Mouse (Mus musculus): ENCODE measurements around the gene 4930544D05Rik.

GRCm38 (mm10) chr11:70580921-70581320 is 34.7 kb upstream of the 4930544D05Rik start:
- TF ChIP-seq POLR2A (IDR thresholded peaks at IDR 0.05; ENCODE audit: insufficient read depth, low read length) (no peak), CTCF (IDR thresholded peaks at IDR 0.05; ENCODE audit: low read depth, low read length) (no peak)

Data from ES-Bruce4 (cell line).